Mouse (Mus musculus) liver, adult 2 months (tissue): ENCODE data around the gene Rnd1.

Experiments used
- CTCF ChIP-seq: fragments of 200-500 bp; IDR thresholded peaks from 2 replicates; pipeline ENCODE4 v1.5.1; 2011; ENCODE audit warnings: low read depth, low read length, control low read depth
- POLR2A ChIP-seq: fragments of 200-500 bp; IDR thresholded peaks from 2 replicates; pipeline ENCODE4 v1.6.1; 2011; ENCODE audit warnings: low read length, control low read depth; ENCODE audit not compliant: insufficient read depth; ENCODE audit errors: extremely low read depth

DNA sequence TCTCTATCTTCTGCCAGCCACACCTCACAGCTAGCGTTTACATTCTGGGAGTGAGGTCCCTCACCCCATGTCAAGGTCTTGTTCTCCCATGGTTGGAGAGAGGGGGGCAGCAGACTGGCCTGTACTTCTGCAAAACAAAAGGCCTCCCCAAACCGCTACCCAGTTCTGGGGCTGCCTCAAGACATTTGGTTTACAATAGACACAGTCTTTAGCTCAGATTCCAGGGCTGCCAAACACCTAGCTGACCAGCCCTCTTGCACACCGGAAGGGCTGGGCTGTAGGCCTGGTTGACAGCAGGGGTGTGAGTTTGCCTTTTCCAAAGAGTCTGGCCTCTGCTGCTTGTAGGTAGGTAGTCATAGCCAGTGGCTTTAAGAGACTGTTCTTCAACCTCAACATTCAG, 40.1 kb downstream of the Rnd1 start:
- TF ChIP-seq CTCF = no peak
- TF ChIP-seq POLR2A = no peak
